Mouse (Mus musculus): ENCODE results near the gene Cpne2.

DNA sequence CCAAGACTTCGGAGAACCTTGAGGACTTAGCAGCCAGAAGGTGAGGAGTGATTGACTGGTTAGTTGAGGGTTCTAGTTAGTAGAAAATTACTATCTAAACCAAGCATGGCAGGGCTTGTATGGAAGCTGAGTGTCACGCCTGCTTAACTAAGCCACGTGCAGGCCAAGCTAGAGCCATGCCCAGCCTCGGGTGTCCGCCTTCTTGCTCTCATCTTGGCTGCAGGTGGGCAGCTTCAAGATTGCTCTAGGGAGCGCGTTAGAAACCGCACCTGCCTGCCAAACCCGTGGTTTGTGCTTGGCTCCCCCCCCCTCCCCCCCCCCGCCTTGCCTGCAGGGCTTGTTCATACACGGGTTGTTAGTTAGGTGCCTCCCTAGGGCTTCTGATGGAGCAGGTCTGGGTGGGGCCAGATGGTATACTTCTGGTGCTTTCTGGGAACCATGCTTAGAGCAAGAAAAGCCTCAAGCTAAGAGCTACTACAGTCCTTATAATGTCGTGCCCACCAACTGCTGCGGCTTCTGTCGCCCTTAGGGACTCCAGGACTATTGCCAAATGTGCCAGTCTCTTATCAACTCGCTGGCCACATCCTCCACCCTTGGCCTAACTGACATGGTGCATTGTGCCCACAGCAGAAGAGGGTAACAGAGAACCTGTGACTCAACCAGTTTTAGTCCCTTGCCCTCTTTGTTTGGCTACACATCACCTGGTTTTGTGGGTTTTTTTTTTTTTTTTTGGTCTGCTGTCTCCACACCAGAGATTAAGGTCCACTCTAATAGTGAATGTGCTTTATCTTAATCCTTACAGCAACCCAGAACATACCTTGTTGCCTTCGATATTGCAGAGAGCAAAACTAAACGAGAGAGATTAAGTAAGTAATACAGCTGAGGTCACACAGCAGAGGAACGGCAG lies 8.4 kb downstream of the Cpne2 start:
- no peak for TF ChIP-seq CTCF (IDR thresholded peaks at IDR 0.05)
- no peak for TF ChIP-seq EP300 (IDR thresholded peaks at IDR 0.05)

Data from lung, postnatal 0 days (tissue).